Mouse (Mus musculus) brain, embryonic 14.5 days (tissue): ENCODE results near the gene Rpl7l1. TPM values are rescaled to one million over a fixed set of nuclear protein-coding genes. Genes with fewer than 3 reads are reported as not detected.
A peak's percentile ranks its signal among the peaks of the same experiment; 100 is the strongest.

ENCODE experiments used
- DNase-seq: peaks from one replicate; pipeline ENCODE4 v3.0.0-alpha.2; 2011; ENCODE audit warnings: low read depth
- CTCF ChIP-seq: fragments of 200-500 bp; IDR thresholded peaks from 2 replicates; pipeline ENCODE4 v1.5.1; 2012; ENCODE audit warnings: inconsistent platforms, mild to moderate bottlenecking, moderate library complexity, borderline replicate concordance; ENCODE audit not compliant: insufficient read depth, insufficient read length; ENCODE audit errors: extremely low read depth
- POLR2A ChIP-seq: fragments of 200-500 bp; IDR thresholded peaks from 2 replicates; pipeline ENCODE4 v1.6.1; 2012; ENCODE audit warnings: mild to moderate bottlenecking, inconsistent platforms, borderline replicate concordance; ENCODE audit not compliant: poor library complexity, insufficient read depth, insufficient read length, severe bottlenecking; ENCODE audit errors: extremely low read depth
- polyA plus RNA-seq: library from polyadenylated mRNA; depleted of rRNA; stranded (reverse); fragments of >200 nt; gene quantifications from 2 replicates; pipeline ENCODE4 v1.2.3, GENCODE M21; 2012; rRNA removed

The Rpl7l1 gene
- 63.2 and 68.7 TPM in 2 replicates for polyA plus RNA-seq

DNA sequence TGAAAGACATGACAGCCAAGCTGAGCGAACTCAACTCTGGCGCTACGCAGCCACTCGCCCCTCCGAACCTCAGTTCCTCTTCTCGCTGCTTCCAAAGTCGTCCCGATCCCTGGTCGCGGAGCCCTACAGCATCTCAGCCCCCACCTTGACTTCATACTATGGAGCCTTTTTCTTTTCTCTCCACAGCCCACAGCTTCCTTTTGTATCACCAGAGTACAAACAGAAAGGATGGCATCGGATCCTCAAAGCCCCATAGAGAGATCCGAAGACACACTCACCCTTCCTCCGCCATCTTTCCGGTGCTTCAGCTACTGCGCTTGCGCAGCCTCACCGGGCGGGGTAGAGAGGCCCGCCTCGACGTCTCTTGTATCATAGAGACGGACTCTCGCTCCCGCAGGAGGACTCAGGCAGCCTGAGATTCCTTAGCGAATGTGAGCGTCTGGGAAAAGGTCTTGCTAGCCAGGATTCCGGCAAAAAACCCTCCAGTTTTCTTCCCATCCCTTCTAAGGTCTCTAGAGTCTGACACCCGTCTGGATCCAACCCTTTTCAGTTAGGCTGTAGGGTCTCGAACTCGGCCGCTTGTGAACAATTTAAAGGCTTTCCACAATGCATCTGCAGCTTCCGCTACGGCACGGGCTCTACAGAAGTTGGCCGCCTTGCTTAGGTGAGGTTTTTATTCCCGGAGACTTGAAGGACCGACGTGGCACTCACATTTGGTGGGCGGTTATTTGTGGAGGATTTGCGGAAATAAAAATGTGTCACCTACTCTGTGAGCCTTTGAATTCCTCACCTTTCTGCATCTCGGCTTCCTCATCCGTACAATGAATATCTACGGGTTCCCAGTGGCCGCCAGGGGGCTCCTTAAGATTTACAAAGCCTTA lies at the start of gene Rpl7l1:
Gene Rpl7l1 (minus strand): TSS at position 332 of the 881 bp plus-strand sequence.
- TF ChIP-seq CTCF (peak; percentile 59; the same call in 1 of the 2 replicates), POLR2A (peak; percentile 82; the same call in 1 of the 2 replicates)
- peak; percentile 98 for DNase-seq

DNA sequence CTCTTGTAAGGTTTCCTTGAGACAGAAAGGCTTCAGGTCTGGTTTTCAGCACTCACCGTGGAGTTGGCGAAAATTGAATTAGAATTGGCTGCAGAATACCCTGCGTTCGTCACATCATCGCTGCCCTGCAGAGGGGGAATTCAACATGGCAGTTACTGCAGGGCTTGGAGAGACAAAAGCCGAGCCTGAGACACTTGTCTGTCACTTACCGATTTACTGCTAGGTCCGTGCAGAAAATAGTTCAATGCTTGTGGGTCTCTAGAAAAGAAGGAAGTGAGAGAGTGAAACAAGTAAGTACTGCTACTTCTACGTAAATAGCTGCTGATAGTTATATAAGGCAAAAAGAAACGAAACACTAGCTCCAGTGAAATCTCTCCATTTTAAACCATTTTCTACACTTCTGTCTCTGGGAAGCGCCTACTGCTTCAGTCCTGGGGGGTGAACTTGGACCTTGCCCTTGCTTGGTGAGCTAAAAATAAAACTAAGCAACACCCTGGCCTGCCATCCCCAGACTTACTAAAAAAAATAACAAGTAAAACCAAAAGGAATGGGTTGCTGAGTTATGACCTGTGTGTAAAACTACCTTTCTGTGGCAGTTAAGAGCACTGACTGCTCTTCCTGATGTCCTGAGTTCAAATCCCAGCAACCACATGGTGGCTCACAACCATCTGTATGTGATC lies 47.5 kb upstream of the Rpl7l1 start:
- TF ChIP-seq CTCF (no peak), POLR2A (no peak)
- no peak for DNase-seq

DNA sequence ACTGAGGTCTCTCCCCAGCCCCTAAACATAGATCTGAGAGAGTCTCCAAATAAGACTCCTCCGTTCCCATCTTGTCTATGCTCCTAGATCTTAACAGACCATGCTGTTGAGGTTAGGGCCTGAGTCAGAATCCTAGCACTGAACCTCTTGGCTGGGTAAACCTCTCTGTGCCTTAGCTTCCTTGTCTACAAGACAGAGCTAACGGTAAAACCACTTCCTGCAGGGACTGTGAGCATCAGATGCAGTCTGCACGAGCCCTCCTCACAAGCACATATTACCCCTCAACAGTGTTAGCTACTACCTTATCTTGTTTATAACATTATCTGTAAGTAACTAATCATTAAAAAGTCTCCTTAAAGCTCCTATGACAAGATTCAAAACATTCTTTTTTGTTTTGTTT lies 46.5 kb upstream of the Rpl7l1 start:
- no peak for TF ChIP-seq CTCF
- TF ChIP-seq POLR2A, result no peak
- DNase-seq, result no peak

- DNase-seq, result no peak
- TF ChIP-seq POLR2A, result no peak
- TF ChIP-seq CTCF, result no peak
These were observed 40.6 kb upstream of the Rpl7l1 start for GRCm38 (mm10) chr17:46823091-46823490.

DNA sequence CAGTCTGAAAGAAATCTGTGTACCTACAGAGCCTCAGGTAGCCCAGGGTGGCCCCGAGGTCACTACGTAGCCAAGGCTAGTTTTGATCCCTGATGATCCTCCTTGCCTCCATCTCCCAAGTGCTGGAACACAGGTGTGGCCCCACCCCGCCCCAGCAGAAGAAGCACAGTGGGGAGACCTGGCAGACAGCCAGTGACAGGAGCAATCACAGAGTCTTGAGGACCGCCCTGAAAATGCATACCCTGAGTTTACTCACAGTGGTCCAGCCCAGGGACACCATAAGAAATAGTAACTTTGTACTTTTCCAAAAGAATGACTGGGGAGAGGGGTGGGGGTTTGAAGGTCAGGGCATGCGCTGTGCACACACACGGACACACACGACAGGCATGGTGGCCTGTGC lies 38.2 kb upstream of the Rpl7l1 start:
- no peak for TF ChIP-seq POLR2A
- TF ChIP-seq CTCF, result no peak
- DNase-seq, result no peak

- no peak for DNase-seq
- TF ChIP-seq CTCF (no peak), POLR2A (no peak)
These were observed 35.3 kb upstream of the Rpl7l1 start for GRCm38 (mm10) chr17:46817734-46818158.

GRCm38 (mm10) chr17:46816306-46816705 lies 33.8 kb upstream of the Rpl7l1 start:
- DNase-seq, result no peak
- TF ChIP-seq CTCF (no peak), POLR2A (no peak)

DNA sequence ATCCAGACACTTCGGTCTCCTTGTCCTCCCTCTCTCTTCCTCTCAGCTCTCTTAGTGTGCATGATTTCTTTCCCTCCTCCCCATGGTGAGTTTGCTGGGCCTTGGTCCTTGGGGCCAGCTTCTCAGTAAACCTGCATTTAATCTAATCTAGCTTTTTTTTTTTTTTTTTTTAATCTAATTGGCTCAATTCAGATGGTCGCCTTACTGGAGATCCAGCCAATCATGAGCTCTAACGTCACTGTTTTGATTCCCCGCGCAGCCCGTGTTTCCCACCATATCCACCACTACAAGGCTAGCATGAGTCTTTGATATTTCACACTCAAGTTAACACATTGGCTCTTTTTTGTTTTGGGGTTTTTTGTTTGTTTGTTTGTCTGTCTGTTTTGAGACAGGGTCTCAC lies 32.0 kb upstream of the Rpl7l1 start:
- TF ChIP-seq CTCF (no peak), POLR2A (no peak)

GRCm38 (mm10) chr17:46813637-46814036 lies 31.2 kb upstream of the Rpl7l1 start:
- no peak for DNase-seq
- TF ChIP-seq POLR2A (no peak), CTCF (no peak)

More for the DNA sequence above, 32.0 kb upstream of the Rpl7l1 start:
- DNase-seq, result no peak

DNA sequence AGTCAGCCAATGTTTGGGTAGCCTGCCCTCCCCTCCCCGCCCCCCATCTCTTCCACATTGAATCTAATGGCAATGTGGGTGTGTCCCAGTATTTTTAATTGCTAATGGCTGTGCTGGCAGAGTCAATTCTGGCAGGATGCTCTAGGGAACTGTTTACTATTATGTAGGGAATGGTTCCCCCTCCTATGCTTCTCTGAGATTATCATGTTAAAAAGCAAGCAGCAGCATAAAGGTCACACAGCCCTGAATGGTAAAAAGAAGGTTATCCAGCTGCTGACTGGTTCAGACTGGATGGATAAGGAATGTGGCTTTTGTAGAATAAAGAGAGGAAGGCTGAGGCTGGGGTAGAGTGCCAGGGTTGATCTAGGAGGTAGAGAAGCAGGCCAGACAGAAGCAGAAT lies 30.0 kb upstream of the Rpl7l1 start:
- no peak for DNase-seq
- TF ChIP-seq CTCF, result no peak
- no peak for TF ChIP-seq POLR2A

DNA sequence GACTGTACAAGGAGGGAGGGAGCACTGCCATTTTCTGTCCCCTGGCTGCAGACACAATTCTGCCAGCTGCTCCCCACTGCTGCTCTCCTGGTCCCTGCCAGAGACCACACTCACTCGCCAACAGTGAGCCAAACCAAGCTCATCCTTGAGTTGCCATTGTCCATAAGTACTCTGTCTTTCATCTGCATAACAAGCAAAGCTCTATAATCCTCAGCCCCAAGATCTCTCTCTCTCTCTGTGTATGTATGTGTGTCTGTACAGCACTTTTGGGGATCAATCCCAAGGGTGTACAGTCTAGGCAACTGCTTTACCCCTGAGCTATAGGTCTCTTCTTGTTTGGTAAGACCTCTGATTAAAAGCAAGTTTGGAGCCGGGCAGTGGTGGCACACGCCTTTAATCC lies 28.2 kb upstream of the Rpl7l1 start:
- TF ChIP-seq CTCF, result no peak
- TF ChIP-seq POLR2A, result no peak
- DNase-seq, result no peak

DNA sequence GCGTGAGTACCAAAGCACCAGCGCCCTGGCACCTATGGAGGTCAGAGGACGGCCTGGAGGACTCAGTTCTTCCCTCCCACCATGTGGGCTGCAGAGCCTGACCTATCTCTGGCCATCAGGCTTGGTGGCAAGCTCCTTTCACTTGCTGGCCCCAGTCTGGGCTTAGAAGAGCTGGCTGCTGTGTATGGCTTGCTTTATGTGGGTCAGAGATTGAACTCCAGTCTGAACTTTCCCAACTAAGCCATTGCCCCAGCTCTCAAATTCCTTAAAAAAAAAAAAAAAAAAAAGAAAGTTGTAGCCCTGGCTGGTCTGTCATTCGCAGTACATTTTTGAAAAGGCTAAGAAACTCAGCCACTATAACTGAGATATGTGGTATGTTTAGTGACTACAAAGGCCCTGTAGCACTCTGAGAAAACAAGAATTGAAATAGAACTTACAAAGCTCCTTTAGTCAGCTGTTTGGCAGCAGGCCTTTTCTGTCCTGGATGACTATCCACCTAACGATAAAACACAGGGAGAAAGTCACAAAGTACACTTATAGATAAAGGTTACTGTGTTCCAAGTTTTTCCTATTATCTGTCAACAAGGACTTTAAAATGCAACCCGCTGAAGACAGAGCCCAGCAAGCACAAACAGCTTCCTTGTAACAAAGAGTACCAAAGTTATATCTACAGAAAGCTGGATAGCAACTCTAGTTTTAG lies 26.8 kb upstream of the Rpl7l1 start:
- TF ChIP-seq CTCF (no peak), POLR2A (no peak)
- no peak for DNase-seq

DNA sequence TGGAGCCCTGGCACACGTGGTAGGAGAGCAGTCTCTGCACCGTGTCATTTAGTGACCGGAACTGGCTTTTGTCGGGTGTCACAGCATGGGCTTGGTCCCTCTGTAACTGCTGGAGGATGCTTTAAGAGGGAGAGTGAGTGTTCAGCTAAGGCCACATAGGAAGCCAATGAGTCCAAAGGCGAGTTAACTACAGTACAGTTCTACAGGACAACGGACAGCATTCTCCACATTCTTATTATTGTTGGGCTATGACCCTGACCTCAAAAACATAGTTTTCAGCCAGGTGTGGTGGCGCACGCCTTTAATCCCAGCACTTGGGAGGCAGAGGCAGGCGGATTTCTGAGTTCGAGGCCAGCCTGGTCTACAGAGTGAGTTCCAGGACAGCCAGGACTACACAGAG lies 25.9 kb upstream of the Rpl7l1 start:
- TF ChIP-seq POLR2A, result no peak
- no peak for TF ChIP-seq CTCF
- no peak for DNase-seq
